Mouse (Mus musculus): ENCODE measurements around the gene Cited2. TPM values are rescaled to one million over a fixed set of nuclear protein-coding genes. Genes with fewer than 3 reads are reported as not detected.

Cited2 gene
- polyA plus RNA-seq, 1 experiment from 2014 or later, result 16.9 TPM

- H3K9ac ChIP-seq, result no peak overlapping the region
- DNase-seq (no peak), ATAC-seq (ENCODE audit: low read depth) (peak; percentile 54; the same call in 1 of the 2 replicates)
- no peaks in the 10 kb centered on the region for H3K4me1 ChIP-seq (replicated peaks)
- no peaks in the 10 kb centered on the region for H3K36me3 ChIP-seq
- no peak overlapping the region for H3K4me3 ChIP-seq (replicated peaks)
- no peaks in the 10 kb centered on the region for H3K9me3 ChIP-seq (replicated peaks)
- H3K27ac ChIP-seq, result peak overlapping the region; percentile 25; the same call in 1 of the 2 replicates
- H3K27me3 ChIP-seq, result no peaks in the 10 kb centered on the region
- no peak overlapping the region for H3K4me2 ChIP-seq
- 52% methylated on average over 9 of the region's 9 CpGs for WGBS (ENCODE audit: insufficient replicate concordance)
These were observed 38.0 kb downstream of the Cited2 start for GRCm38 (mm10) chr10:17760750-17761613.

GRCm38 (mm10) chr10:17761652-17762051 lies 38.6 kb downstream of the Cited2 start:
- ATAC-seq (ENCODE audit: low read depth), result 0 out of 2 replicates have a peak, but pooled peaks have one; percentile 7
- 44% methylated on average over 1 of the region's 1 CpGs for WGBS (ENCODE audit: insufficient replicate concordance)
- no peaks in the 10 kb centered on the region for H3K27me3 ChIP-seq

DNA sequence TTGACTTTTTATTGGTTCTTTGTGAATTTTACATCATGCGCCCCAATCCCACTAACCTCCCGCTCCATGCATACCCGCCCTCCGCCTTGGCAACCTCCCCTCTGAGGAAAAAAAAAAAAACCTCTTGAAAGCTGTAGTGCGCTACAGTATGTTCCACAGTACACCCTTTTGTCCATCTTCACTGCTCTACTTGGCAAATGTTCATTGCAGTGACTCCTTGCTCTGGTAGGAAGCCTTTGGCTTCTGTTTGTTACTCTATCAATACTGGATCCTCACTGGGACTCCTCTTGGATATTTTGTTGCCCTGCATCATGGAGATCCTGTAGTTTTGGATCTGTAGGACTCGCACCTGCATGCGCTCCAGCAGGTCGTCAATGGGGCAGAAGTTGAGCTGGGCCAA lies 39.9 kb downstream of the Cited2 start:
- 84% methylated on average over 8 of the region's 8 CpGs for WGBS (ENCODE audit: insufficient replicate concordance)

More at GRCm38 (mm10) chr10:17761652-17762051, 38.6 kb downstream of the Cited2 start:
- H3K9ac ChIP-seq, result no peak overlapping the region
- no peak for DNase-seq
- no peak overlapping the region for H3K4me2 ChIP-seq
- H3K36me3 ChIP-seq, result no peaks in the 10 kb centered on the region
- no peaks in the 10 kb centered on the region for H3K4me1 ChIP-seq (replicated peaks)
- H3K27ac ChIP-seq, result no peak overlapping the region
- no peaks in the 10 kb centered on the region for H3K9me3 ChIP-seq (replicated peaks)
- H3K4me3 ChIP-seq (replicated peaks), result no peak overlapping the region

DNA sequence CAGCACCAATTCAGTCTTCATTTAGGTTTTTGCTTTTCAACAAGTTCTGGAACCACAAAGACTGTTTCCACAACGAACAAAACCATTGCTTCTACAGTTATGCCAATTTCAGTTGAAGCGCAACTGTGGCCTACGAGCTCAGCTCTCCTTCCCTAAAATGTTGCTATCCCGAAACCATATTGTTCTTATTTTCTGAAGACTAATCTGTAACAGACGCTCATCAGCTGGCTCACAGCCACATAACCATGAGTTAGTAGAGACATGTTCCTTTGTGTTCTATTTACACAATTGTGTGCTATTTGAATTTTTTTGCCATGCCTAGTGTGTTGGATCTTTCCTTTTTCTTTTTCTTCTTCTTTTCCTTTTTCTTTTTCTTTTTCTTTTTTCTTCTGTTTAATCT lies 46.8 kb downstream of the Cited2 start:
- 65% methylated on average over 5 of the region's 5 CpGs for WGBS (ENCODE audit: insufficient replicate concordance)
- no peak overlapping the region for H3K27ac ChIP-seq
- H3K9me3 ChIP-seq (replicated peaks), result no peaks in the 10 kb centered on the region
- no peak overlapping the region for H3K9ac ChIP-seq
- DNase-seq (no peak), ATAC-seq (ENCODE audit: low read depth) (no peak)
- no peak overlapping the region for H3K4me3 ChIP-seq (replicated peaks)
- H3K4me1 ChIP-seq (replicated peaks), result no peaks in the 10 kb centered on the region
- no peaks in the 10 kb centered on the region for H3K27me3 ChIP-seq
- H3K4me2 ChIP-seq, result no peak overlapping the region
- H3K36me3 ChIP-seq, result no peaks in the 10 kb centered on the region

More for the DNA sequence above, 39.9 kb downstream of the Cited2 start:
- H3K4me3 ChIP-seq (replicated peaks), result no peak overlapping the region
- no peaks in the 10 kb centered on the region for H3K27me3 ChIP-seq
- H3K4me1 ChIP-seq (replicated peaks), result no peaks in the 10 kb centered on the region
- no peak overlapping the region for H3K9ac ChIP-seq
- DNase-seq, result no peak
- H3K27ac ChIP-seq, result no peak overlapping the region
- no peaks in the 10 kb centered on the region for H3K9me3 ChIP-seq (replicated peaks)
- no peaks in the 10 kb centered on the region for H3K36me3 ChIP-seq
- no peak overlapping the region for H3K4me2 ChIP-seq
- ATAC-seq (ENCODE audit: low read depth), result no peak

GRCm38 (mm10) chr10:17772364-17772763 lies 49.3 kb downstream of the Cited2 start:
- ATAC-seq (ENCODE audit: low read depth), result no peak
- H3K4me3 ChIP-seq (replicated peaks), result no peak overlapping the region
- WGBS (ENCODE audit: insufficient replicate concordance), result 29% methylated on average over 10 of the region's 10 CpGs
- no peak overlapping the region for H3K27ac ChIP-seq
- no peak overlapping the region for H3K9ac ChIP-seq
- H3K4me2 ChIP-seq, result no peak overlapping the region
- H3K27me3 ChIP-seq, result no peaks in the 10 kb centered on the region
- no peaks in the 10 kb centered on the region for H3K9me3 ChIP-seq (replicated peaks)
- DNase-seq, result peak; percentile 8
- H3K4me1 ChIP-seq (replicated peaks), result no peaks in the 10 kb centered on the region
- no peaks in the 10 kb centered on the region for H3K36me3 ChIP-seq

DNA sequence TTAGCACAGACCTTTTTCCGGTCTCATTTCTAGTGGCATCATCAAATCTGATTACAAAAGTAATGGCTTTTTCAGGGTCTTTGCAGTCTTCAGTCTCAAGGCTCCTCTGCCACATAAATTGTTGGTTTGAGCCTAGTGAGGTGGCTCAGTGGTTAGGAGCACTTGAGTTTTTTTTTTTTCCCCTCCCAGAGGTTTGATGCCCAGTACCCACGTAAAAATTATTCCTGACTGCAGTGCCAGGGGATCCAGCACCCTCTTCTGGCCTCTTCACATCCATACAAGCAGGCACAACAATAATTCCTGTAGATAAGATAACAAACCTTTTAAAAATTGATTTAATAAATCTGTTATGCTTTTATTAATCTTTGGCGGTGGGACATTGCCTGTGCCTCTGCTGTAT lies 51.3 kb downstream of the Cited2 start:
- Histone ChIP-seq H3K4me1 (replicated peaks) (no peaks in the 10 kb centered on the region), H3K27ac (no peak overlapping the region), H3K9ac (no peak overlapping the region), H3K36me3 (no peaks in the 10 kb centered on the region), H3K4me3 (replicated peaks) (no peak overlapping the region), H3K4me2 (no peak overlapping the region), H3K9me3 (replicated peaks) (no peaks in the 10 kb centered on the region), H3K27me3 (no peaks in the 10 kb centered on the region)
- 69% methylated on average over 3 of the region's 3 CpGs for WGBS (ENCODE audit: insufficient replicate concordance)
- ATAC-seq (ENCODE audit: low read depth), result no peak
- no peak for DNase-seq

- Histone ChIP-seq H3K9me3 (replicated peaks) (no peaks in the 10 kb centered on the region), H3K4me3 (replicated peaks) (no peak overlapping the region), H3K36me3 (no peaks in the 10 kb centered on the region), H3K27ac (no peak overlapping the region), H3K4me2 (no peak overlapping the region), H3K27me3 (no peaks in the 10 kb centered on the region), H3K4me1 (replicated peaks) (no peaks in the 10 kb centered on the region), H3K9ac (no peak overlapping the region)
- no peak for DNase-seq
- WGBS (ENCODE audit: insufficient replicate concordance), result 33% methylated on average over 4 of the region's 4 CpGs
- ATAC-seq (ENCODE audit: low read depth), result no peak
These were observed 52.1 kb downstream of the Cited2 start for GRCm38 (mm10) chr10:17775079-17775478.

Other genes starting within 250 kb of the Cited2 start
- 0.16 and 0.19 TPM in 2 replicates for gene Txlnb, start 73.0 kb downstream of the Cited2 start, polyA plus RNA-seq (2015; fragmentation: Nextera tagmentation; extraction: Ambion mirVana)
- gene Heca, start 224.8 kb downstream of the Cited2 start, polyA plus RNA-seq (2015; fragmentation: Nextera tagmentation; extraction: Ambion mirVana), result 2.3 and 2.4 TPM in 2 replicates

Data from liver, embryonic 13.5 days (tissue).